Mouse (Mus musculus) brain, embryonic 14.5 days (tissue): ENCODE data around the gene Osbpl6.

Source experiments
- CTCF ChIP-seq: fragments of 200-500 bp; IDR thresholded peaks from 2 replicates; pipeline ENCODE4 v1.5.1; 2012; ENCODE audit warnings: inconsistent platforms, mild to moderate bottlenecking, moderate library complexity, borderline replicate concordance; ENCODE audit not compliant: insufficient read depth, insufficient read length; ENCODE audit errors: extremely low read depth
- POLR2A ChIP-seq: fragments of 200-500 bp; IDR thresholded peaks from 2 replicates; pipeline ENCODE4 v1.6.1; 2012; ENCODE audit warnings: mild to moderate bottlenecking, inconsistent platforms, borderline replicate concordance; ENCODE audit not compliant: poor library complexity, insufficient read depth, insufficient read length, severe bottlenecking; ENCODE audit errors: extremely low read depth

DNA sequence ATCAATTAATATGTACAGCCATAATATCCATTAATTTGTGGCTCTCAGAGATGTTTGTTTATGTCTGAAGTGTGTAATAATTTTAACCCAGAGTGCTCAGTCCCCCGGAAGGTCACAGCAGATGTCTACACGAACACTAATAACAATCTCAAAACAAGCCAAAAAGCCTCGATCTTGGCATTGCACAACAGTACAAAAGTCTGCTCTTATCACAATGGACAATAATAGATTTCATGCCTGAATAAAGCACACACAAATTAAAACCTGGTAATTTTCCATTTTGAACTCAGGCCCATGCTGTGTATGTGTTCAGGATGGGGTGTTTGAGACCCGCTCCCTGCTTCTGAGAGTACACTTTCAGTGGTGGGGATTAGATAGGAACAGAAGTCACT is 90.4 kb downstream of the Osbpl6 start:
- no peak for TF ChIP-seq POLR2A
- TF ChIP-seq CTCF: no peak
